Mouse (Mus musculus): Measurements from ENCODE around the gene Ptchd3. TPM values are rescaled to one million over a fixed set of nuclear protein-coding genes. Genes with fewer than 3 reads are reported as not detected.

The Ptchd3 gene
- polyA plus RNA-seq (2012; rRNA removed) = not detected in 2 replicates

DNA sequence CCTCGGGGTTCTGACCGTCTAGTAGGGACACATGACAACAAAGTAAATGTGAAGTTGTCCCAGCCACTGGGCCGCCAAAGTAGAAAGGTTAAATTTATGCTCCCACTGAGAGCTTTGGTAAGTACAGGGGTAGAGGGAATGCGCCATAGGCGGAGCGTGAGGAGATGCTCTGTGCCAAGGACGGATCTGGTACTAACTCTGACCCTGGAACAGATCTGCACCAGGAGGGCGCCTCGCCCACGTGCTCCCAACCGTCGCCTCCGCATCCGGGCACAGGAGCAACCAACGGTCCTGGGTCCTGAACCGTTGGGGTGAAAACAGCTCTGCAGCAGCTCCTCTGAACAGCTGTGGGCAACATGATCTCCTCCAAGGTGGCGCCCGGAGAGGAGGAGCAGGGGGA, at the start of gene Ptchd3:
Gene Ptchd3, plus strand, starts transcription at position 301 of the 400 bp plus-strand sequence.
- TF ChIP-seq CTCF (IDR thresholded peaks at IDR 0.05; ENCODE audit: extremely low read depth, insufficient read depth, insufficient read length, insufficient replicate concordance) (no peak), POLR2A (IDR thresholded peaks at IDR 0.05; ENCODE audit: low read depth, low read length) (no peak)
- no peaks in the 10 kb centered on the region for H3K36me3 ChIP-seq (ENCODE audit: control insufficient read depth, insufficient read depth, low read length)
- DNase-seq (ENCODE audit: low read depth in 1 of 2, low spot score in 2 of 2) = no peak
- H3K27ac ChIP-seq (ENCODE audit: insufficient read depth, low read length) = no peak within 1 kb of the TSS
- H3K4me1 ChIP-seq (ENCODE audit: control insufficient read depth, insufficient read depth, insufficient read length) = no peaks in the 10 kb centered on the region
- H3K27me3 ChIP-seq (ENCODE audit: control insufficient read depth, insufficient read depth, low read length) = no peaks in the 10 kb centered on the region
- 77% methylated on average over 18 of the region's 18 CpGs for WGBS
- no peak within 1 kb of the TSS for H3K4me3 ChIP-seq (ENCODE audit: extremely low read depth, insufficient read depth, insufficient read length)

DNA sequence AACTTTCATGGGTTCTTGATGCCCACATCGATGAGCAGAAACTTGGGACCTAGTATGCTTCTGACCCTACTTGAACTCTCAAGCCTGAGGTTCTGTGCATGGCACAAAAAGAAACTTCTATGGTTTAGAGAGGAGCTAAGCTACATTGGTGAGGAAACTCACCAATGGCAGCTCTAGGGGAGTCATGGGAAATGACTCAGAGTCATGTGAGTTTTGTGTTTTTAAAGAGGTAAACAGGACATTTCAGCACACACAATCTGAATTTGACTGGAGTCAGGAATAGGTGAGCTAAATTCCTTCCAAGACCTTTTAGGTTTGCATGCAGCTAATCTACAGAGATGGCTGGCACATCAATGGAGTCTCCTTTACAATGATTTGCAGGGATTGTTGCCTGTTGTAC, 48.2 kb upstream of the Ptchd3 start:
- no peak overlapping the region for H3K27ac ChIP-seq (ENCODE audit: insufficient read depth, low read length)
- no peaks in the 10 kb centered on the region for H3K36me3 ChIP-seq (ENCODE audit: control insufficient read depth, insufficient read depth, low read length)
- WGBS = 79% methylated on average over 1 of the region's 1 CpGs
- TF ChIP-seq POLR2A (IDR thresholded peaks at IDR 0.05; ENCODE audit: low read depth, low read length) (no peak), CTCF (IDR thresholded peaks at IDR 0.05; ENCODE audit: extremely low read depth, insufficient read depth, insufficient read length, insufficient replicate concordance) (no peak)
- no peak for DNase-seq (ENCODE audit: low read depth in 1 of 2, low spot score in 2 of 2)
- H3K27me3 ChIP-seq (ENCODE audit: control insufficient read depth, insufficient read depth, low read length) = no peaks in the 10 kb centered on the region
- no peak overlapping the region for H3K4me3 ChIP-seq (ENCODE audit: extremely low read depth, insufficient read depth, insufficient read length)
- H3K4me1 ChIP-seq (ENCODE audit: control insufficient read depth, insufficient read depth, insufficient read length) = no peaks in the 10 kb centered on the region

DNA sequence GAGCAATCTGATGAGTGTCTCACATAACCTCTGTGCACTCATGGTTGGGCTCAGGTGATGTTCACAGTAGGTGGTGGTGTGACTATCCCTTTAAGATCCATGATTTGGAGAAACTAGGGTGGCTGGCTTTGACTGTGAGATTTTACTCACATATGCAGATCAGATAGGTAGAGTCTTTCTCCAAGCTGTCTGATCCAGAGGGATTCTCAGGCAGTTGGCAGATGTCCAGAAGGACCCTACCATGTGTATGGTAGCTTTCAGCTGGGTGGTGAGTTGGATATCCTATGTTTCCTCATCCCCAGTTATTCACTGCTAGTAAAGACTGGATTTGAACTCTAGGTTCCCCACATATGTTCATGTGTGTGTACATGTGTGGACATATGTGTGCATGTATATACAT, 42.6 kb upstream of the Ptchd3 start:
- H3K36me3 ChIP-seq (ENCODE audit: control insufficient read depth, insufficient read depth, low read length) = no peaks in the 10 kb centered on the region
- H3K4me1 ChIP-seq (ENCODE audit: control insufficient read depth, insufficient read depth, insufficient read length) = no peaks in the 10 kb centered on the region
- H3K27me3 ChIP-seq (ENCODE audit: control insufficient read depth, insufficient read depth, low read length) = no peaks in the 10 kb centered on the region
- no peak for DNase-seq (ENCODE audit: low read depth in 1 of 2, low spot score in 2 of 2)
- TF ChIP-seq CTCF (IDR thresholded peaks at IDR 0.05; ENCODE audit: extremely low read depth, insufficient read depth, insufficient read length, insufficient replicate concordance) (no peak), POLR2A (IDR thresholded peaks at IDR 0.05; ENCODE audit: low read depth, low read length) (no peak)
- no peak overlapping the region for H3K4me3 ChIP-seq (ENCODE audit: extremely low read depth, insufficient read depth, insufficient read length)
- H3K27ac ChIP-seq (ENCODE audit: insufficient read depth, low read length) = no peak overlapping the region

DNA sequence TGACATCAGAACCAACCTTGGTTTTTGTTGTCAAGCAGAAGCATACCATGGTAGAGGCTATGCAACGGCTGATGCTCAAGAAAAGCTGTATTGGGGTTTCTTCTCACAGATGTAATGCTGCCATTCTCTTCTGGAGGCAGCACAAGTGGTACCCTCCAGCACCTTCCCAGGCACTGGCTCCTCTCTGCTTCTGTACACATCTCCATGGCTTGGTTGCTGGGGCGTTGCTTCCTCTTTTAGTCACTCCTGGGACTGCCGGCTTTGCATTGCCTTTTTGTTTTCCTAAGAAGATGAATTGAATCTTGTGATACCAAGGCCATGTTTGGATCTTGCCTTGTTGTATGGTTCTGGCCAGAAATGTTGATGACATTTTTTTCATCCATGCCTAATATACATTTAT, 40.5 kb upstream of the Ptchd3 start:
- WGBS = 36% methylated on average over 3 of the region's 3 CpGs
- H3K4me1 ChIP-seq (ENCODE audit: control insufficient read depth, insufficient read depth, insufficient read length) = no peaks in the 10 kb centered on the region
- DNase-seq (ENCODE audit: low read depth in 1 of 2, low spot score in 2 of 2) = no peak
- H3K36me3 ChIP-seq (ENCODE audit: control insufficient read depth, insufficient read depth, low read length) = no peaks in the 10 kb centered on the region
- H3K27ac ChIP-seq (ENCODE audit: insufficient read depth, low read length) = no peak overlapping the region
- H3K27me3 ChIP-seq (ENCODE audit: control insufficient read depth, insufficient read depth, low read length) = no peaks in the 10 kb centered on the region
- no peak for TF ChIP-seq POLR2A (IDR thresholded peaks at IDR 0.05; ENCODE audit: low read depth, low read length)
- TF ChIP-seq CTCF (IDR thresholded peaks at IDR 0.05; ENCODE audit: extremely low read depth, insufficient read depth, insufficient read length, insufficient replicate concordance) = no peak
- H3K4me3 ChIP-seq (ENCODE audit: extremely low read depth, insufficient read depth, insufficient read length) = no peak overlapping the region

DNA sequence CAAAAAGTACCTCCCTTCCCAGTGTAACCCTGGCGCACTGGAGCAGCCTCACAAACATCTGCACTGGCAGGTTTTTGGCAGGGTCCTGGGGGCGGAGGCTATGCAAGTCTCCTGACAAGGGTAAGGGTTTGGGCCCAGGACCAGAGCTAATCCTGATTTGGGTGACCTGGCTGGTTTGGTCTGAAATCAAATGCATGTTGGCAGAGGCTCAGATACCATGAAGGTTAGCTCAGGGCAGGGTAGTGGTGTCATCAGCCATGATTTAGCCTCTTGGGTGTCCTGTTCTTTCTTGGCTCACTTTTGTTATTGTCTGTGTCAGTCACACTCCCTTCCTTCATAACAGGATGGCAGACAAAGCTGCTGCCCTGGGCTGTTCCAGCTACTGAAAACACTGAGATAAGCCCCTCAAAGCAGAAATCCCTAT, 39.4 kb upstream of the Ptchd3 start:
- no peak overlapping the region for H3K4me3 ChIP-seq (ENCODE audit: extremely low read depth, insufficient read depth, insufficient read length)
- 86% methylated on average over 2 of the region's 2 CpGs for WGBS
- no peak for DNase-seq (ENCODE audit: low read depth in 1 of 2, low spot score in 2 of 2)
- H3K4me1 ChIP-seq (ENCODE audit: control insufficient read depth, insufficient read depth, insufficient read length) = no peaks in the 10 kb centered on the region
- TF ChIP-seq POLR2A (IDR thresholded peaks at IDR 0.05; ENCODE audit: low read depth, low read length) (no peak), CTCF (IDR thresholded peaks at IDR 0.05; ENCODE audit: extremely low read depth, insufficient read depth, insufficient read length, insufficient replicate concordance) (no peak)
- no peak overlapping the region for H3K27ac ChIP-seq (ENCODE audit: insufficient read depth, low read length)
- no peaks in the 10 kb centered on the region for H3K27me3 ChIP-seq (ENCODE audit: control insufficient read depth, insufficient read depth, low read length)
- no peaks in the 10 kb centered on the region for H3K36me3 ChIP-seq (ENCODE audit: control insufficient read depth, insufficient read depth, low read length)

DNA sequence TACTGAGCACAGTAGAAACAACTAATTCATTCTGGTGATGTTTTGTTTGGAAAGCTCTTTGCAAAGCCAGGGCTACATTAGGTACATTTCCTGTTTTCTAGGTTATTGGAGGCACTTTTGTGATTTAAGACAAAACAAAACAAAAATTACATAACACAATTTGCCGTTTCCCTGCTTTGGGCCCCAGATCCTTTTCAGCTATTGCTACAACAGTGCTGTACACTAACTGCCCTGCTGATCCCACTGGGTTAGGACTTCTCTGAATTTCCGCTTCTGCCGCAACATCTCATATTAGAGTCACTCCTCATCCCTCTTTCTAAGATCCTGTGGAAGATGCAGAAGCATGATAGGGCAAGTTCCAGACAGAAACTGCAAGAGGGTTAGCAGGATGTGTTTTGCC, 38.6 kb upstream of the Ptchd3 start:
- DNase-seq (ENCODE audit: low read depth in 1 of 2, low spot score in 2 of 2) = no peak
- WGBS = 92% methylated on average over 3 of the region's 3 CpGs
- Histone ChIP-seq H3K36me3 (ENCODE audit: control insufficient read depth, insufficient read depth, low read length) (no peaks in the 10 kb centered on the region), H3K4me1 (ENCODE audit: control insufficient read depth, insufficient read depth, insufficient read length) (no peaks in the 10 kb centered on the region), H3K27ac (ENCODE audit: insufficient read depth, low read length) (no peak overlapping the region), H3K4me3 (ENCODE audit: extremely low read depth, insufficient read depth, insufficient read length) (no peak overlapping the region), H3K27me3 (ENCODE audit: control insufficient read depth, insufficient read depth, low read length) (no peaks in the 10 kb centered on the region)
- TF ChIP-seq POLR2A (IDR thresholded peaks at IDR 0.05; ENCODE audit: low read depth, low read length) (no peak), CTCF (IDR thresholded peaks at IDR 0.05; ENCODE audit: extremely low read depth, insufficient read depth, insufficient read length, insufficient replicate concordance) (no peak)

DNA sequence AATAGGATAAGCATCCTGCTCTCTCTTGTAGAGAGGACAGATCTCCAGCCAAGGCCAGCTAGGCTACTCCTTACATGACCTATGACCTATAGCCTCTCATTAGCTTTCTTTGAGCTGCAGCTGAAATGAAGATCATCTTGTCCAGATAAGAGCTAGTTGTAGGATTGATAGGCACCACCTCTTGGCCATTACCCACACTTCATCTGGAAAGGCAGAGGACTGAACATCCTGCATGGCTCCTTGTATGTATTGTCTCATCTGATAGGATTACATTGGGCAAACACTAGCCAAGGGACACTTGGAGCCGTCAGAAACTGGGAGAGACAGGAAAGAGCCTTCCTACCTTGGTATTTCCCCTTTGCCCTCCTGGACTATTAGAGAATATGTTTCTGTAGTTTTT, 38.1 kb upstream of the Ptchd3 start:
- H3K27me3 ChIP-seq (ENCODE audit: control insufficient read depth, insufficient read depth, low read length) = no peaks in the 10 kb centered on the region
- TF ChIP-seq POLR2A (IDR thresholded peaks at IDR 0.05; ENCODE audit: low read depth, low read length) (no peak), CTCF (IDR thresholded peaks at IDR 0.05; ENCODE audit: extremely low read depth, insufficient read depth, insufficient read length, insufficient replicate concordance) (no peak)

More for the DNA sequence above, 38.1 kb upstream of the Ptchd3 start:
- no peak for DNase-seq (ENCODE audit: low read depth in 1 of 2, low spot score in 2 of 2)
- WGBS = 70% methylated on average over 1 of the region's 1 CpGs
- Histone ChIP-seq H3K4me3 (ENCODE audit: extremely low read depth, insufficient read depth, insufficient read length) (no peak overlapping the region), H3K36me3 (ENCODE audit: control insufficient read depth, insufficient read depth, low read length) (no peaks in the 10 kb centered on the region), H3K4me1 (ENCODE audit: control insufficient read depth, insufficient read depth, insufficient read length) (no peaks in the 10 kb centered on the region), H3K27ac (ENCODE audit: insufficient read depth, low read length) (no peak overlapping the region)
